Mouse (Mus musculus): Measurements from ENCODE around the gene Immp2l.

- TF ChIP-seq CTCF (IDR thresholded peaks at IDR 0.05; ENCODE audit: low read depth, low read length) (no peak), POLR2A (IDR thresholded peaks at IDR 0.05; ENCODE audit: extremely low read depth, insufficient read depth, low read length) (no peak)
These were observed 292.5 kb downstream of the Immp2l start for GRCm38 (mm10) chr12:41316426-41316825.

Measured in liver, adult 2 months (tissue).